Mouse (Mus musculus) G1E (cell line): ENCODE results near the gene Cfb. TPM values are rescaled to one million over a fixed set of nuclear protein-coding genes. Genes with fewer than 3 reads are reported as not detected.

Experiments
- ATAC-seq: 2 replicates; pipeline ENCODE4 v1.8.0; 2016; ENCODE audit warnings: mild to moderate bottlenecking; ENCODE audit not compliant: insufficient number of reproducible peaks, poor library complexity, low FRiP score, severe bottlenecking; ENCODE audit errors: extremely low read depth
- DNase-seq: peaks from one replicate; pipeline ENCODE4 v3.0.0; 2012; ENCODE audit warnings: low spot score
- H3K27me3 ChIP-seq: 2 replicates; pipeline ENCODE4 v1.6.1; 2012; ENCODE audit warnings: mild to moderate bottlenecking, low read length, inconsistent platforms; ENCODE audit not compliant: insufficient read depth
- H3K36me3 ChIP-seq: replicated peaks from 2 replicates; pipeline ENCODE3; 2012; ENCODE audit warnings: mild to moderate bottlenecking, inconsistent platforms
- H3K4me1 ChIP-seq: 2 replicates; pipeline ENCODE4 v1.6.1; 2012; ENCODE audit warnings: low read depth, low read length, inconsistent platforms, mixed read lengths; ENCODE audit not compliant: insufficient read depth
- H3K4me3 ChIP-seq: 2 replicates; pipeline ENCODE4 v1.5.1; 2012; ENCODE audit warnings: low read depth, mild to moderate bottlenecking, inconsistent platforms, low read length, moderate library complexity, mixed read lengths
- H3K9me3 ChIP-seq: replicated peaks from 2 replicates; pipeline ENCODE4 v1.6.1; 2012; ENCODE audit warnings: inconsistent platforms
- CTCF ChIP-seq: IDR thresholded peaks from 2 replicates; pipeline ENCODE4 v1.5.1; 2012; ENCODE audit warnings: low read depth, low read length, inconsistent platforms, mixed read lengths
- GATA1 ChIP-seq: IDR thresholded peaks from 2 replicates; pipeline ENCODE4 v1.6.1; 2012; ENCODE audit warnings: borderline replicate concordance, low read length, inconsistent platforms, mixed read lengths
- GATA2 ChIP-seq: IDR thresholded peaks from 2 replicates; pipeline ENCODE4 v1.6.1; 2012; ENCODE audit warnings: low read depth, low read length, inconsistent platforms, borderline replicate concordance
- POLR2AphosphoS5 ChIP-seq: IDR thresholded peaks from 2 replicates; pipeline ENCODE4 v1.6.1; 2012; ENCODE audit warnings: low read depth, low read length, inconsistent platforms; ENCODE audit not compliant: insufficient replicate concordance
- TAL1 ChIP-seq: conservative IDR thresholded peaks from 2 replicates; pipeline ENCODE4 v1.6.1; 2012; ENCODE audit warnings: low read depth, low read length, inconsistent platforms, mixed read lengths
- polyA plus RNA-seq: library from polyadenylated mRNA; stranded (reverse); fragments of >175 nt; gene quantifications from 2 replicates; pipeline ENCODE4 v1.2.3, GENCODE M21; 2012
- total RNA-seq, 2 experiments: library from RNA; stranded (forward) in 1 of 2; stranded (reverse) in 1 of 2; fragments of 200-1000 nt in 1 of 2; fragments of >200 nt in 1 of 2; fragmentation: Nextera tagmentation in 1 of 2; gene quantifications; 2 replicates each; pipeline ENCODE4 v1.2.3; 2014 to 2017

Cfb gene
- total and polyA plus RNA-seq, 3 experiments, result not detected

- H3K27me3 ChIP-seq, result no peaks in the 10 kb centered on the region
- no peak for TF ChIP-seq GATA1
- no peak for TF ChIP-seq TAL1
- no peak for TF ChIP-seq GATA2
- TF ChIP-seq CTCF, result no peak
- no peak for TF ChIP-seq POLR2AphosphoS5
- H3K4me1 ChIP-seq, result peaks cover 57% of the 10 kb centered on the region
- DNase-seq (peak; percentile 56), ATAC-seq (no peak)
- peaks cover 49% of the 10 kb centered on the region for H3K36me3 ChIP-seq
- H3K9me3 ChIP-seq, result no peaks in the 10 kb centered on the region; the same call in 1 of the 2 replicates
- H3K4me3 ChIP-seq, result peak overlapping the region; percentile 91
Observed at GRCm38 (mm10) chr17:34899053-34899889, 37.0 kb upstream of the Cfb start.

- Histone ChIP-seq H3K4me3 (peak overlapping the region; percentile 91), H3K36me3 (peaks cover 45% of the 10 kb centered on the region), H3K4me1 (peaks cover 60% of the 10 kb centered on the region), H3K9me3 (no peaks in the 10 kb centered on the region; the same call in 1 of the 2 replicates), H3K27me3 (no peaks in the 10 kb centered on the region)
- peak; percentile 67 for DNase-seq
- ATAC-seq, result no peak
- TF ChIP-seq TAL1 (no peak), GATA2 (no peak), GATA1 (no peak), CTCF (no peak), POLR2AphosphoS5 (no peak)
Observed at GRCm38 (mm10) chr17:34898706-34899052, 36.4 kb upstream of the Cfb start.

GRCm38 (mm10) chr17:34898160-34898586 lies 35.9 kb upstream of the Cfb start, which contains the start of the genes C2 and Ehmt2:
Gene C2 (minus strand): TSS chr17:34898265.
Gene Ehmt2 (plus strand): TSS chr17:34898469.
- ATAC-seq, result no peak; the same call in 1 of the 2 replicates
- Histone ChIP-seq H3K9me3 (no peaks in the 10 kb centered on the region; the same call in 1 of the 2 replicates), H3K36me3 (peaks cover 40% of the 10 kb centered on the region), H3K27me3 (no peaks in the 10 kb centered on the region), H3K4me1 (peaks cover 57% of the 10 kb centered on the region), H3K4me3 (peak within 1 kb of the TSS; percentile 91)
- no peak for TF ChIP-seq CTCF
- no peak for TF ChIP-seq GATA2
- no peak for TF ChIP-seq TAL1
- no peak for TF ChIP-seq POLR2AphosphoS5
- TF ChIP-seq GATA1, result no peak
- DNase-seq, result peak; percentile 76

GRCm38 (mm10) chr17:34897373-34898159 lies 35.2 kb upstream of the Cfb start:
- no peak for ATAC-seq
- no peaks in the 10 kb centered on the region for H3K27me3 ChIP-seq
- peaks cover 55% of the 10 kb centered on the region for H3K4me1 ChIP-seq
- DNase-seq, result no peak
- H3K36me3 ChIP-seq, result peaks cover 34% of the 10 kb centered on the region
- H3K4me3 ChIP-seq, result peak overlapping the region; percentile 91
- H3K9me3 ChIP-seq, result no peaks in the 10 kb centered on the region; the same call in 1 of the 2 replicates
- TF ChIP-seq POLR2AphosphoS5 (0 out of 2 replicates have a peak, but pooled peaks have one; percentile 2), GATA2 (no peak)

GRCm38 (mm10) chr17:34896366-34896765 lies 34.0 kb upstream of the Cfb start:
- Histone ChIP-seq H3K27me3 (no peaks in the 10 kb centered on the region), H3K36me3 (peaks cover 24% of the 10 kb centered on the region), H3K4me1 (peaks cover 55% of the 10 kb centered on the region), H3K4me3 (peak overlapping the region; percentile 43; the same call in 1 of the 2 replicates), H3K9me3 (no peaks in the 10 kb centered on the region; the same call in 1 of the 2 replicates)
- DNase-seq (no peak), ATAC-seq (no peak)
- TF ChIP-seq GATA1, result no peak
- no peak for TF ChIP-seq GATA2
- TF ChIP-seq POLR2AphosphoS5, result no peak

GRCm38 (mm10) chr17:34895724-34896123 lies 33.4 kb upstream of the Cfb start:
- Histone ChIP-seq H3K27me3 (no peaks in the 10 kb centered on the region), H3K4me1 (peaks cover 56% of the 10 kb centered on the region), H3K9me3 (no peaks in the 10 kb centered on the region; the same call in 1 of the 2 replicates), H3K36me3 (peaks cover 20% of the 10 kb centered on the region), H3K4me3 (peak overlapping the region; percentile 81; the same call in 1 of the 2 replicates)
- TF ChIP-seq GATA2, result no peak
- no peak for TF ChIP-seq TAL1
- TF ChIP-seq POLR2AphosphoS5, result no peak
- TF ChIP-seq CTCF, result no peak
- no peak for TF ChIP-seq GATA1
- DNase-seq, result no peak
- no peak for ATAC-seq
